Mouse (Mus musculus): ENCODE measurements around the gene 1190002N15Rik. TPM values are rescaled to one million over a fixed set of nuclear protein-coding genes. Genes with fewer than 3 reads are reported as not detected.

The 1190002N15Rik gene
- polyA plus RNA-seq, 1 experiment from 2014 or later = 14.2 TPM

DNA sequence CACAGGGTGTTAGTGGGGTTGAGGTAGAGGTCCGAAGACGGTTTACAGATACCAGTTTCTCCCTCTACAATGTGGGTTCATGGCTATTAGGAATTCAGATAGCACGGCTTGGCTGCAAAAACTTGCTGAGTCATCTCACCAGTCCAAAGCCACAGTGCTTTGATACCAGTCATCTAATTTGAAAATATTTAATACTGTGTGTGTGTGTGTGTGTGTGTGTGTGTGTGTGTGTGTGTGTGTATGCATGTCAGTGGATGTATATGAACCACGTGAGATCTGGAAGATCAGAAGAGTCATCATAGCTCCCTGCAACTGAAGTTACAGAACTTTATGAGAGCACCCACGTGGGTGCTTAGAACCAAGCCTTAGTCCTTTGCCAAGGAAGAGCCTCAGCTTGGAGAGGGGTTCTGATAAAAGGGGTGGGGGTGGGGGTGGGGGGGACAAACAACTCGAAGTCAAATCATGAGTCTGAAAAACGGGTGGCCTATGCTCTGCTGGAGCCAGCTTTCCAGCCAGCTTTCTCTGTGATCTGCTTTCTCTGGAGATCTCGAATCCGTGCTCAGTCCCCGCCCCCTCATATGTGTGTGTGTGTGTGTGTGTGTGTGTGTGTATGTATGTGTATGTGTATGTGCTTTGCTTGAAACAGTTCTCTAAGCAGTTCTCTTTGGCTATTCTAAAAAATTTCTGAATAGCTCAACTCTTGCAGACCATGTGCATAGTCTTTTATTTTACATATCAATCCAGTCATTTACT, 2.6 kb upstream of the 1190002N15Rik start:
- Histone ChIP-seq H3K4me2 (peak overlapping the region; percentile 20; the same call in 1 of the 2 replicates), H3K36me3 (no peaks in the 10 kb centered on the region), H3K27me3 (no peaks in the 10 kb centered on the region), H3K27ac (no peak overlapping the region), H3K4me3 (no peak overlapping the region), H3K9ac (no peak overlapping the region), H3K4me1 (peaks cover 9% of the 10 kb centered on the region; the same call in 1 of the 2 replicates), H3K9me3 (no peaks in the 10 kb centered on the region)
- ATAC-seq (ENCODE audit: insufficient number of reproducible peaks, insufficient read depth, low FRiP score, low TSS enrichment, low read depth) = no peak
- 53% methylated on average over 10 of the region's 10 CpGs for WGBS

DNA sequence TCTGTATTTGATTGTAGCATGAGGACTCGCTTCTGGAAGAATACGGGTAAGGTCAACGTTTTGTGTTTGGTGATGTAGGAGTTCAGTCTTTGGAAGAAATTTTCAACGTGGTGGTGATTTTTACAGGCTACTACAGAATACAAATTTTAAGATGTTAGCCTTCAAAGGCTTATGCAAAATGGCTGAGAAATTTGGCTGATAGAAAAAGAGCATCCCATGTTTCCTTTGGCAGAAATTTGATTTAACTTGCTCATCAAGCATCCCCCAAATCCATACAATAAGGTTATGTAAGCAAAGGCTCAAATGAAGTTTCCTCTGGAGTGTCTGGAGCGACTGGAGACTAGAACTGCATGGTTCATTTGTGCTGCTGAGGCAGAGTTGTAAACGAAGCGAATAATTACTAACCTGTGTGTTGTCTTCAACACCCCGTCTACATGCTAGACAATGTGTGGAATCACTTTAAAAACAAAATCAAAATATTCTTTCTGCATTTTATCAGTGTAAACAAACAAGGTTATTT, 1.5 kb upstream of the 1190002N15Rik start:
- 33% methylated on average over 8 of the region's 8 CpGs for WGBS
- Histone ChIP-seq H3K4me2 (peak overlapping the region; percentile 76), H3K36me3 (no peaks in the 10 kb centered on the region), H3K9ac (peak overlapping the region; percentile 91), H3K4me1 (peaks cover 10% of the 10 kb centered on the region), H3K4me3 (peak overlapping the region; percentile 83), H3K9me3 (no peaks in the 10 kb centered on the region), H3K27me3 (no peaks in the 10 kb centered on the region), H3K27ac (no peak overlapping the region)
- no peak for ATAC-seq (ENCODE audit: insufficient number of reproducible peaks, insufficient read depth, low FRiP score, low TSS enrichment, low read depth)

DNA sequence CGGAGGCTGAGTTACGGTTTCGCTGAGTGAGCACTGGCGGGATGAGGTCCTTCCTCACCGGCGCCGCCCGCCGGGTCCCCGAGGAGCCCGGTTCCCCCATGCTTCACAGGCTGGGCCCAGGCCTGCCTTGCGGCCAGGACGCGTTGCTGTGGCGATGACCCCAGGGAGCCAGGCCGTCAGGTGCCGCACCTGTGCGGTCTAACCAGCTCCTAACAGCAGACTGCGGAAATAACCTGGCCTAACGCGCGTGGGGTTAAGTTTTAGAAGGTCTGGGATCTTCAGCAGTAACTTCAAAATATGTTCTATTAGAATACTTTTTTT, 902 bp upstream of the 1190002N15Rik start:
- ATAC-seq (ENCODE audit: insufficient number of reproducible peaks, insufficient read depth, low FRiP score, low TSS enrichment, low read depth) = no peak; the same call in 1 of the 2 replicates
- WGBS = 0% methylated on average over 22 of the region's 22 CpGs
- peak overlapping the region; percentile 98 for H3K27ac ChIP-seq
- peak overlapping the region; percentile 76 for H3K4me2 ChIP-seq
- H3K4me3 ChIP-seq = peak overlapping the region; percentile 83
- H3K9me3 ChIP-seq = no peaks in the 10 kb centered on the region
- peak overlapping the region; percentile 91 for H3K9ac ChIP-seq
- peaks cover 14% of the 10 kb centered on the region for H3K4me1 ChIP-seq
- H3K27me3 ChIP-seq = no peaks in the 10 kb centered on the region
- H3K36me3 ChIP-seq = no peaks in the 10 kb centered on the region

DNA sequence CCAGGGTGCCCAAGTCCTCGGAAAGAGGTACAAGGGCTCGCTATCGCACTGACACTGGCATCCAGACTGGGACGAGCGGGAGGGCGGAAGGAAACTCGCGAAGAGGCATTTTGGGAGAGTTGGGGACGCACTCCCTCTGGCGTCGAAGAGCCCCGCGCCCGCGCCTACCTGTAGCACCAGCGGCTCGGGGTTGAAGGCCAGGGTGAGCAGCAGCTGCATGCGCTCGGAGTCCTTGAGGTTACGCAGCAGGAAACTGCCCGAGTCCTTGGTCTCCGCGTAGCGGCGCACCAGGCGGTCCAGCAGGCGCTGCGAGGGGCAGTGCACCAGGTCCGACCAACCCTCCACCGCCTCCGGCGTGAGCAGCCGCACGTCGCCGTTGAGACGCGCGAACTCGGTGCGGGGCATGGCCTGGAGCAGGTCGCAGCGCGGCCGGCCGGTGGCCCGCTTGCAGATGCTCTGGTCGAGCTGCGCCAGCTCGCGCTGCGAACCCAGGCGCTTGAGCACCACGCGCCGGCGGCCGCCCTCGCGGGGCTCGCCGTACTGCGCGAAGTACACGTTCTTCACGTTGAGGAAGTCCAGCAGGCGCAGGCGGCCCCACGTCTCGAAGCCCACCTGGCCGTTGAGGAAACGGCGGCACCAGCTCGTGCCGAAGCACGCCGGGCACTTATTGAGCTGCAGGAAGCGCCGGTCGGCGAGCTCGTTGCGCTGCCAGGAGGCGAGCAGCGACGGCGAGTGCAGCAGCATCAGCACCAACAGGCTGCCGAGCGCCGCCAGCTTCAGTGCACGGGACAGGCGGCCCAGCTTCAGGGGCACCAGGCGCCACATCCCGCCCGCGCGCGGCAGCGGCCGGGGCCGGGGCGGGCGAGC, 597 bp downstream of the 1190002N15Rik start:
- Histone ChIP-seq H3K4me3 (peak overlapping the region; percentile 83), H3K36me3 (no peaks in the 10 kb centered on the region), H3K4me2 (peak overlapping the region; percentile 76), H3K27ac (peak overlapping the region; percentile 98), H3K4me1 (peaks cover 17% of the 10 kb centered on the region), H3K27me3 (no peaks in the 10 kb centered on the region), H3K9me3 (no peaks in the 10 kb centered on the region), H3K9ac (peak overlapping the region; percentile 91)
- peak; percentile 62 for ATAC-seq (ENCODE audit: insufficient number of reproducible peaks, insufficient read depth, low FRiP score, low TSS enrichment, low read depth)
- under 1% methylated on average over 103 of the region's 103 CpGs for WGBS

DNA sequence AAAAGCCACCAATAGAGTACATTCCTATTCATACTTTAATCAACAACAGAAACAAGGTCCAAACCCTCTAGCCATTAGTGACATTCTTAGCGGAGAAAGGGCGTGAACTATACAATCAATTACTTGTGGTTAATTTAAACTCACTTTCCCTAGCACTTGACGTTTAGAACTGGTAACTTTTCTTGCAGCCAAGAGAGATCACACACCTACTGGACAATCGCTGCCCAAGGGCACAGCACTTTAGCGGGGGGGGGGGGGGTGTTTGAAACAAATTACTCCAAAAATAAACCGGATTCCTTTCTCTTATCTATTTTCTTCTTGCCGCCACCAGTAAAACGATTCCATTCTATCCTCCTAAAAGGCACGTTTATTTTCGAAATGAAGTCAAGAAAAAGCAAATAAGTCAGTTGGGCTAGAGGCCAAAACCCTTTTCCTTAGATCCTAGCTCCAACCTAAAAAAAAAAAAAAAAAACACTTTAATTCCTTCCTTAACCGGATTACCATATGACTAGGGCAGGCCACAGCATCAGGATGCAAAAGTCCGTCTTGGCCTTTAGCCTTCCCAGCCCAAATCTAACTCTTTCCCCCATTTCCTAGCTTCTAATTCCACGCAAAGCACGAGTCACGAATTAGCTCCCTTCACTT, 1.5 kb downstream of the 1190002N15Rik start:
- Histone ChIP-seq H3K4me1 (peaks cover 20% of the 10 kb centered on the region), H3K27ac (peak overlapping the region; percentile 98), H3K4me3 (peak overlapping the region; percentile 83), H3K27me3 (no peaks in the 10 kb centered on the region), H3K9me3 (no peaks in the 10 kb centered on the region), H3K4me2 (peak overlapping the region; percentile 76), H3K9ac (peak overlapping the region; percentile 91), H3K36me3 (no peaks in the 10 kb centered on the region)
- under 1% methylated on average over 15 of the region's 15 CpGs for WGBS
- ATAC-seq (ENCODE audit: insufficient number of reproducible peaks, insufficient read depth, low FRiP score, low TSS enrichment, low read depth) = no peak

DNA sequence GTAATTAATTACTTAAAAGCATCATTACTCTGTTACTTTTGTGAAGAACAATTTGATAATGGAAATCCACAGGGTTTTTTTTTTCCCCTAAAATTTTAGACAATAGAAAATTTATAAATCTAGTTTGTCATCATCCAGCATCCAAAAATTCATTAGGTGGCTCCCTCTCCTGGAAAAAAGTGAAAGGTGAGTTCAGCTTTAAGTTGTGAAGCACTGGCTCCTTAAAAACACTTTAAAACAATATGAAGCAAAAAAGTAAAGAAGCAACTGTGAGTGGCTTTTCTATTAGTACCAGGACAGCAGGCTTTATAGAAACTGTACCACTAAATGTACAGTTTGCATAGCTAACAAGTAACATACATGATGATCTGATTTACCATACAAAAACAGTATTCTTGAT, 3.1 kb downstream of the 1190002N15Rik start:
- Histone ChIP-seq H3K4me1 (peaks cover 18% of the 10 kb centered on the region), H3K4me2 (peak overlapping the region; percentile 76), H3K27ac (no peak overlapping the region), H3K36me3 (no peaks in the 10 kb centered on the region), H3K27me3 (no peaks in the 10 kb centered on the region), H3K9me3 (no peaks in the 10 kb centered on the region), H3K9ac (no peak overlapping the region), H3K4me3 (peak overlapping the region; percentile 83)
- no peak for ATAC-seq (ENCODE audit: insufficient number of reproducible peaks, insufficient read depth, low FRiP score, low TSS enrichment, low read depth)

DNA sequence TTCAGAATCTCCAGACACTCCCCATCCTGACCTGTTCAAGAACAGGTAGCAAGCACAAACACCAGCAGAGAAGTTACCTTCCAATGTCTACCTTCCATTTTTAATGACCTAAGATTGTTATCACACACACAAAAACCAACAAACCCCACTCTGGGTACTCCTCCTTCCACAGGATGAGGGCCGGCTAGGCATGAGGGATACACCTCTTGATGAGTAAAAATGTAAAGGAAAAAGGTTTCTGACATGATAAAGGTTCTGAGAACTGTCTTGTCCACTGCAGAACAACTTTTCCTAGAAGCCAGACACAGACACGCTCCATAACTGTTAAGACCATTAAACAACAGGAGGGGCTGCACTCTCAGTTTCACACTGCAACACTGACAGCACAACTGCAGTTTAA, 3.7 kb downstream of the 1190002N15Rik start:
- H3K4me2 ChIP-seq = peak overlapping the region; percentile 76
- peaks cover 15% of the 10 kb centered on the region for H3K4me1 ChIP-seq
- no peak for ATAC-seq (ENCODE audit: insufficient number of reproducible peaks, insufficient read depth, low FRiP score, low TSS enrichment, low read depth)
- H3K27me3 ChIP-seq = no peaks in the 10 kb centered on the region
- no peaks in the 10 kb centered on the region for H3K9me3 ChIP-seq
- no peak overlapping the region for H3K27ac ChIP-seq
- WGBS = 69% methylated on average over 2 of the region's 2 CpGs
- no peaks in the 10 kb centered on the region for H3K36me3 ChIP-seq
- H3K4me3 ChIP-seq = peak overlapping the region; percentile 34
- H3K9ac ChIP-seq = peak overlapping the region; percentile 51; the same call in 1 of the 2 replicates

DNA sequence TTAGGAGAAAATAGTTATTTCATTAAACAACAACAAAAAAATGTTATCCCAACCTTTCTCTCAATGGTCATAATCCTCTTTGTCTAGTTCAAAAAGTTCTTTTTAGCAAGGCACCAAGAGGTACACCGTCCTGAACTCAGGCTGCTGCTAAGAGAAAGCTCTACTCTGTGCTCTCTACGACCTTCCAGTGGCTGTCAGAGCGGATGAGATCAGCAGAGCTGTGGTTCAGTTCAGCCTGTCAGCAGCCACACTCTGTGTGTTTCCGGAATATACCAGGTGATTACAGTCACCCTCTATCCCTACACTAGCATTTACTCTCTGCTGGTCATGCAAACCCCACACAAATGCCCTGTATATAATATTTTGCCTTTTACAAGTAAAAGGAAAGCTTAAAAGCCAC, 4.2 kb downstream of the 1190002N15Rik start:
- Histone ChIP-seq H3K4me3 (peak overlapping the region; percentile 34), H3K36me3 (no peaks in the 10 kb centered on the region), H3K27me3 (no peaks in the 10 kb centered on the region), H3K4me2 (peak overlapping the region; percentile 76), H3K9me3 (no peaks in the 10 kb centered on the region), H3K9ac (peak overlapping the region; percentile 51; the same call in 1 of the 2 replicates), H3K4me1 (peaks cover 15% of the 10 kb centered on the region), H3K27ac (no peak overlapping the region)
- 41% methylated on average over 4 of the region's 4 CpGs for WGBS
- no peak for ATAC-seq (ENCODE audit: insufficient number of reproducible peaks, insufficient read depth, low FRiP score, low TSS enrichment, low read depth)

DNA sequence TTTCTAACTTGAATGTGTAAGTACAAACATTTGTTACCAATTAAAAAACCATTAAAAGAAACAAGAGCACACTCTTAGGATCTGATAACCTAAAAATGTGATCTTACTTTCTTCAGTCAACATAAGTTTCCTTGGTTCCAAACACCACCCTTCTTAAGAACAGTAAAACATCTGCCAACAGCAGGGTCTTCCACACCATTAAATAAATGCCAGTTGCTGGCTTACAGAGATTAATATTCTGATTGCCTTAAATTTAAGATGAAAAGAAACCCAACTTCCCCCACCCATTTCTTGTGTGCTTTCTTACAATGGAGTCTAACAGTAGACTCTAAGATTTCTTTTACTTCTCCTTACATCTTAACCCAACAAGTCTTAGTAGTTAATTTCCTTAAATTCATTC, 7.9 kb downstream of the 1190002N15Rik start:
- Histone ChIP-seq H3K9me3 (no peaks in the 10 kb centered on the region), H3K36me3 (no peaks in the 10 kb centered on the region), H3K27me3 (no peaks in the 10 kb centered on the region), H3K27ac (no peak overlapping the region), H3K4me1 (peaks cover 19% of the 10 kb centered on the region), H3K4me2 (no peak overlapping the region), H3K9ac (no peak overlapping the region), H3K4me3 (no peak overlapping the region)
- ATAC-seq (ENCODE audit: insufficient number of reproducible peaks, insufficient read depth, low FRiP score, low TSS enrichment, low read depth) = no peak

DNA sequence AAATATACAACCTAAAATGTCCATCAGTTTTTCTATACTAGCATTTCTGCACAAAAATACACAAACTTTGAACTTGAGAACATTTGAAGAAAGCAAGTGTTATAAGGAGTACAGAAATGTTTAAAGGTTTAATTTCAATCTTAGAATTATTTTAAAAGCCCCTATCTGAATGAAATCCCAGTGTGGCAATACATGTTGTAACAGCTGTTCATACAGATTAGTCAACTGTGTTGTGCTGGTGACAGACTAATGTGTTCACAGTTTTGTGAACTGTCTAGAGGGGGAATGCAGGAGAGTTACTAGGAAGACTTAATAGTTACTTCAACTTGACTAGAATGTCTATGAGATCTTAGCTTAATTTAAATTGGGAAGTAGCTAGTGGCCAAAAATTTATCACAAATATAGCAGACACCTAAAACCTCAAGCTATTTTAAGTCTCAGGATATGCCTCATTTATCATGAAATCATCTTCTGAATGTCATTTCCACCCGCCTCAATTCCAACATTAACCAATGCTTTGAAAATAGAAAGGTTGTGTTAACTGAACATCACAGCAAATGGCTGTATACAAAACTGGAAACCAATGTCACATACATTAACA, 8.6 kb downstream of the 1190002N15Rik start:
- Histone ChIP-seq H3K36me3 (no peaks in the 10 kb centered on the region), H3K9me3 (no peaks in the 10 kb centered on the region), H3K27ac (no peak overlapping the region), H3K27me3 (no peaks in the 10 kb centered on the region), H3K4me1 (peaks cover 16% of the 10 kb centered on the region), H3K9ac (no peak overlapping the region), H3K4me2 (no peak overlapping the region), H3K4me3 (no peak overlapping the region)
- WGBS = 69% methylated on average over 1 of the region's 1 CpGs
- ATAC-seq (ENCODE audit: insufficient number of reproducible peaks, insufficient read depth, low FRiP score, low TSS enrichment, low read depth) = no peak

DNA sequence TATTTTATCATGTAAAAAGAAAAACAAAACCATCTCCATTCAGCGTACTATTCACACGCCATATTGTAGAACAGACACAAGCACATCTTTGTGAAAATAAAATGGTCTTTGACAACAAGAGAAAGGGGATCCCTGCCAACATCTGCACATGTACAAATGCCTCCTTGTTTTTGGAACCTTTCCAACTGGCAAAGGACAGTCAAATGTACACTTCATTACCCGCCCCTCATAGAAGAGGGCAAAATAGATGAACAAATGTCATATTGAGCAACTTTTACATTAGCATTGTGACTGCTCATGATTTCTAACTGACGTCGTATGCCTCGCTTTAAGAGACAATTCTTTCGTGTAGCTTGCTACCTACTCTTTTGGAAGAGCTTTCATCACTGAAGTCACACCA, 11.4 kb downstream of the 1190002N15Rik start:
- H3K4me2 ChIP-seq = no peak overlapping the region

More for the DNA sequence above, 11.4 kb downstream of the 1190002N15Rik start:
- ATAC-seq (ENCODE audit: insufficient number of reproducible peaks, insufficient read depth, low FRiP score, low TSS enrichment, low read depth) = no peak
- H3K27ac ChIP-seq = no peak overlapping the region
- no peaks in the 10 kb centered on the region for H3K27me3 ChIP-seq
- no peak overlapping the region for H3K9ac ChIP-seq
- WGBS = 59% methylated on average over 7 of the region's 7 CpGs
- H3K36me3 ChIP-seq = peaks cover 10% of the 10 kb centered on the region
- H3K9me3 ChIP-seq = no peaks in the 10 kb centered on the region
- no peak overlapping the region for H3K4me3 ChIP-seq
- peaks cover 7% of the 10 kb centered on the region for H3K4me1 ChIP-seq

All from embryonic facial prominence, embryonic 13.5 days (tissue).